Mouse (Mus musculus): ENCODE data around the gene Gm10337. TPM values are rescaled to one million over a fixed set of nuclear protein-coding genes. Genes with fewer than 3 reads are reported as not detected.

The Gm10337 gene
- polyA plus RNA-seq, 1 experiment from 2014 or later, result not detected

- no peaks in the 10 kb centered on the region for H3K36me3 ChIP-seq (ENCODE audit: control insufficient read depth, insufficient read depth, low read length)
- peak within 1 kb of the TSS; percentile 73 for H3K9ac ChIP-seq (replicated peaks; ENCODE audit: low read depth, low read length)
- peak within 1 kb of the TSS; percentile 53 for H3K4me3 ChIP-seq (ENCODE audit: low read depth, low read length)
- WGBS, result under 1% methylated on average over 39 of the region's 43 CpGs
- H3K4me2 ChIP-seq (ENCODE audit: low read depth, low read length), result peak within 1 kb of the TSS; percentile 98
- ATAC-seq (ENCODE audit: low read depth), result peak; percentile 23
- no peaks in the 10 kb centered on the region for H3K27me3 ChIP-seq (ENCODE audit: control insufficient read depth, insufficient read depth, low read length)
- H3K27ac ChIP-seq (ENCODE audit: low read depth, low read length), result peak within 1 kb of the TSS; percentile 98
- H3K4me1 ChIP-seq (ENCODE audit: control insufficient read depth, insufficient read depth, low read length), result peaks cover 30% of the 10 kb centered on the region
- no peaks in the 10 kb centered on the region for H3K9me3 ChIP-seq (ENCODE audit: control insufficient read depth, low read length)
Measured at GRCm38 (mm10) chr15:102516728-102517404, 13.3 kb downstream of the Gm10337 start, which contains the start of gene Map3k12. Gene Map3k12, minus strand, starts transcription at chr15:102517064.

GRCm38 (mm10) chr15:102517631-102517975 is 14.1 kb downstream of the Gm10337 start:
- Histone ChIP-seq H3K27ac (ENCODE audit: low read depth, low read length) (peak overlapping the region; percentile 98), H3K4me1 (ENCODE audit: control insufficient read depth, insufficient read depth, low read length) (peaks cover 23% of the 10 kb centered on the region), H3K36me3 (ENCODE audit: control insufficient read depth, insufficient read depth, low read length) (no peaks in the 10 kb centered on the region), H3K4me2 (ENCODE audit: low read depth, low read length) (peak overlapping the region; percentile 98), H3K27me3 (ENCODE audit: control insufficient read depth, insufficient read depth, low read length) (no peaks in the 10 kb centered on the region), H3K9ac (replicated peaks; ENCODE audit: low read depth, low read length) (peak overlapping the region; percentile 73), H3K4me3 (ENCODE audit: low read depth, low read length) (peak overlapping the region; percentile 53), H3K9me3 (ENCODE audit: control insufficient read depth, low read length) (no peaks in the 10 kb centered on the region)
- ATAC-seq (ENCODE audit: low read depth), result no peak
- WGBS, result under 1% methylated on average over 10 of the region's 10 CpGs

GRCm38 (mm10) chr15:102517976-102518858 is 14.7 kb downstream of the Gm10337 start, which contains the start of gene Tarbp2:
Gene Tarbp2, plus strand, starts transcription at chr15:102518192.
- Histone ChIP-seq H3K9ac (replicated peaks; ENCODE audit: low read depth, low read length) (peak within 1 kb of the TSS; percentile 81), H3K4me1 (ENCODE audit: control insufficient read depth, insufficient read depth, low read length) (peaks cover 20% of the 10 kb centered on the region), H3K4me2 (ENCODE audit: low read depth, low read length) (peak within 1 kb of the TSS; percentile 98), H3K27ac (ENCODE audit: low read depth, low read length) (peak within 1 kb of the TSS; percentile 98), H3K9me3 (ENCODE audit: control insufficient read depth, low read length) (no peaks in the 10 kb centered on the region), H3K27me3 (ENCODE audit: control insufficient read depth, insufficient read depth, low read length) (no peaks in the 10 kb centered on the region), H3K4me3 (ENCODE audit: low read depth, low read length) (peak within 1 kb of the TSS; percentile 53), H3K36me3 (ENCODE audit: control insufficient read depth, insufficient read depth, low read length) (no peaks in the 10 kb centered on the region)
- WGBS, result under 1% methylated on average over 60 of the region's 60 CpGs
- peak; percentile 90 for ATAC-seq (ENCODE audit: low read depth)

GRCm38 (mm10) chr15:102518859-102519201 is 15.3 kb downstream of the Gm10337 start:
- peak overlapping the region; percentile 81 for H3K9ac ChIP-seq (replicated peaks; ENCODE audit: low read depth, low read length)
- 0 out of 2 replicates have a peak, but pooled peaks cover 4% of the 10 kb centered on the region for H3K36me3 ChIP-seq (ENCODE audit: control insufficient read depth, insufficient read depth, low read length)
- H3K27ac ChIP-seq (ENCODE audit: low read depth, low read length), result peak overlapping the region; percentile 98
- H3K27me3 ChIP-seq (ENCODE audit: control insufficient read depth, insufficient read depth, low read length), result no peaks in the 10 kb centered on the region
- ATAC-seq (ENCODE audit: low read depth), result no peak
- no peaks in the 10 kb centered on the region for H3K9me3 ChIP-seq (ENCODE audit: control insufficient read depth, low read length)
- peaks cover 20% of the 10 kb centered on the region for H3K4me1 ChIP-seq (ENCODE audit: control insufficient read depth, insufficient read depth, low read length)
- WGBS, result 24% methylated on average over 9 of the region's 9 CpGs
- peak overlapping the region; percentile 57 for H3K4me2 ChIP-seq (ENCODE audit: low read depth, low read length)
- peak overlapping the region; percentile 53 for H3K4me3 ChIP-seq (ENCODE audit: low read depth, low read length)

GRCm38 (mm10) chr15:102519211-102520141 is 16.0 kb downstream of the Gm10337 start:
- Histone ChIP-seq H3K27me3 (ENCODE audit: control insufficient read depth, insufficient read depth, low read length) (no peaks in the 10 kb centered on the region), H3K9me3 (ENCODE audit: control insufficient read depth, low read length) (no peaks in the 10 kb centered on the region), H3K27ac (ENCODE audit: low read depth, low read length) (peak overlapping the region; percentile 98), H3K36me3 (ENCODE audit: control insufficient read depth, insufficient read depth, low read length) (0 out of 2 replicates have a peak, but pooled peaks cover 6% of the 10 kb centered on the region), H3K4me1 (ENCODE audit: control insufficient read depth, insufficient read depth, low read length) (peaks cover 20% of the 10 kb centered on the region), H3K9ac (replicated peaks; ENCODE audit: low read depth, low read length) (peak overlapping the region; percentile 81), H3K4me3 (ENCODE audit: low read depth, low read length) (peak overlapping the region; percentile 53), H3K4me2 (ENCODE audit: low read depth, low read length) (peak overlapping the region; percentile 57)
- 70% methylated on average over 15 of the region's 17 CpGs for WGBS
- no peak for ATAC-seq (ENCODE audit: low read depth)

GRCm38 (mm10) chr15:102520416-102520815 is 16.9 kb downstream of the Gm10337 start:
- Histone ChIP-seq H3K36me3 (ENCODE audit: control insufficient read depth, insufficient read depth, low read length) (0 out of 2 replicates have a peak, but pooled peaks cover 6% of the 10 kb centered on the region), H3K9me3 (ENCODE audit: control insufficient read depth, low read length) (no peaks in the 10 kb centered on the region), H3K27me3 (ENCODE audit: control insufficient read depth, insufficient read depth, low read length) (no peaks in the 10 kb centered on the region), H3K4me3 (ENCODE audit: low read depth, low read length) (no peak overlapping the region), H3K27ac (ENCODE audit: low read depth, low read length) (no peak overlapping the region), H3K4me2 (ENCODE audit: low read depth, low read length) (no peak overlapping the region), H3K4me1 (ENCODE audit: control insufficient read depth, insufficient read depth, low read length) (peaks cover 18% of the 10 kb centered on the region), H3K9ac (replicated peaks; ENCODE audit: low read depth, low read length) (no peak overlapping the region)
- whole genome bisulfite sequencing, result 85% methylated on average over 4 of the region's 4 CpGs
- ATAC-seq (ENCODE audit: low read depth), result no peak

GRCm38 (mm10) chr15:102521480-102521879 is 18.0 kb downstream of the Gm10337 start:
- ATAC-seq (ENCODE audit: low read depth), result no peak
- no peak overlapping the region for H3K9ac ChIP-seq (replicated peaks; ENCODE audit: low read depth, low read length)
- H3K36me3 ChIP-seq (ENCODE audit: control insufficient read depth, insufficient read depth, low read length), result 0 out of 2 replicates have a peak, but pooled peaks cover 6% of the 10 kb centered on the region
- WGBS, result 84% methylated on average over 4 of the region's 4 CpGs
- H3K4me2 ChIP-seq (ENCODE audit: low read depth, low read length), result no peak overlapping the region
- H3K9me3 ChIP-seq (ENCODE audit: control insufficient read depth, low read length), result no peaks in the 10 kb centered on the region
- H3K4me1 ChIP-seq (ENCODE audit: control insufficient read depth, insufficient read depth, low read length), result peaks cover 11% of the 10 kb centered on the region
- H3K4me3 ChIP-seq (ENCODE audit: low read depth, low read length), result no peak overlapping the region
- no peak overlapping the region for H3K27ac ChIP-seq (ENCODE audit: low read depth, low read length)
- H3K27me3 ChIP-seq (ENCODE audit: control insufficient read depth, insufficient read depth, low read length), result no peaks in the 10 kb centered on the region

GRCm38 (mm10) chr15:102524892-102525485 is 21.5 kb downstream of the Gm10337 start, which contains the start of gene Npff:
Gene Npff, minus strand, starts transcription at chr15:102524942.
- 0 out of 2 replicates have a peak within 1 kb of the TSS, but pooled peaks have one; percentile 6 for H3K4me2 ChIP-seq (ENCODE audit: low read depth, low read length)
- ATAC-seq (ENCODE audit: low read depth), result peak; percentile 59
- H3K36me3 ChIP-seq (ENCODE audit: control insufficient read depth, insufficient read depth, low read length), result peaks cover 11% of the 10 kb centered on the region
- H3K27me3 ChIP-seq (ENCODE audit: control insufficient read depth, insufficient read depth, low read length), result no peaks in the 10 kb centered on the region
- no peaks in the 10 kb centered on the region for H3K9me3 ChIP-seq (ENCODE audit: control insufficient read depth, low read length)
- no peak within 1 kb of the TSS for H3K4me3 ChIP-seq (ENCODE audit: low read depth, low read length)
- H3K9ac ChIP-seq (replicated peaks; ENCODE audit: low read depth, low read length), result peak within 1 kb of the TSS; percentile 22; the same call in 1 of the 2 replicates
- no peak within 1 kb of the TSS; the same call in 1 of the 2 replicates for H3K27ac ChIP-seq (ENCODE audit: low read depth, low read length)
- peaks cover under 1% of the 10 kb centered on the region for H3K4me1 ChIP-seq (ENCODE audit: control insufficient read depth, insufficient read depth, low read length)
- 7% methylated on average over 3 of the region's 3 CpGs for WGBS
